Comparison of ENCODE assay signal across 22 mouse cellular contexts in the genomic region with DNA sequence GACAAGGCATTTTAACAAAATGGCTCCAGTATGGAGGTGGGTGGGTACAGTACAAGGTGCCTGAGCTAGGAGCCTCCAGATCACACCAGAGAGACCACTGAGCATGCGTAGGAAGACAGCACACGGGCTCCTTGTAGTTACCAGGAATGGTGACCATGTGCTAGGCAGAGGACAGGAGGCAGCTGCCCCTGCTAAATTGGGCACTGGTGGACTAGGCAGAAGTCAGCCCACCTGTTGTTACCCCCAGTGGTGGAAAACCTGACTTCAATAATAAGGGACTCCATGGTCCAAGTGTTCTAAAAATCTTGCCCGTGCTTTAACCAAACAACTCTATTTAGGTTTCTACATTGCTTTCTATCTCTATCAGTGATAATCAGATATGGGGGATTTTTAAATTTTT. TPM values are rescaled to one million over a fixed set of nuclear protein-coding genes. Genes with fewer than 3 reads are reported as not detected.
DNase-seq lines count a peak whose midpoint lies in the region; ATAC-seq and TF ChIP-seq lines count a peak whose summit lies in the region.
"Had no signal": no experiment of that assay in that cellular context is flagged by ENCODE, and none has a peak within 500 bp of the region (broad histone marks: within the 10 kb centered on the region; RNA-seq: fewer than 3 reads in every experiment).

No protein-coding gene starts in this region.

- DNase-seq in cerebellum, postnatal 10 days, result peak; percentile 46 to 55
- DNase-seq in cerebellum, postnatal 36 days, result no peak
- DNase-seq in heart, embryonic 10.5 days (ENCODE audit: low spot score), result peak; percentile 42
- no peak for DNase-seq in heart, postnatal 25 days (ENCODE audit: low spot score)
- no peak for DNase-seq in left cerebral cortex, adult 2 months (ENCODE audit: extremely low spot score in 1 of 2, low spot score in 2 of 2)
- DNase-seq in left cerebral cortex, adult 11 months (ENCODE audit: low spot score), result no peak
- no peak for DNase-seq in midbrain, embryonic 10.5 days (ENCODE audit: low spot score)
- DNase-seq: adrenal gland, adult 8-10 months; adrenal gland, postnatal 14 days; adrenal gland, postnatal 36 days; cerebellum, adult 11-12 months; cerebellum, adult 2 months; cerebellum, adult 9-10 months; forebrain, postnatal 0 days had no signal

- TF ChIP-seq CTCF in left cerebral cortex, adult 2 months (IDR thresholded peaks at IDR 0.05), result no peak

- H3K9ac ChIP-seq in midbrain, embryonic 16.5 days (ENCODE audit: low read depth, low read length), result no peak overlapping the region
- H3K9ac ChIP-seq: embryonic facial prominence, embryonic 12.5 days; forebrain, embryonic 13.5 days; forebrain, embryonic 15.5 days; forebrain, postnatal 0 days had no signal

- WGBS in heart, embryonic 10.5 days, result 86% methylated on average over 3 of the region's 3 CpGs
- 71% methylated on average over 3 of the region's 3 CpGs for WGBS in midbrain, embryonic 16.5 days
- 93% methylated on average over 3 of the region's 3 CpGs for WGBS in midbrain, embryonic 10.5 days

- no peaks in the 10 kb centered on the region for H3K4me1 ChIP-seq in heart, embryonic 10.5 days
- peaks cover 3% of the 10 kb centered on the region; the same call in 1 of the 2 replicates for H3K4me1 ChIP-seq in midbrain, embryonic 16.5 days (ENCODE audit: control insufficient read depth, insufficient read depth, low read length)
- peaks cover 9% of the 10 kb centered on the region for H3K4me1 ChIP-seq in midbrain, embryonic 10.5 days
- H3K4me1 ChIP-seq: embryonic facial prominence, embryonic 10.5 days; embryonic facial prominence, embryonic 12.5 days had no signal

- no peak overlapping the region for H3K4me2 ChIP-seq in midbrain, embryonic 16.5 days (ENCODE audit: low read length)
- H3K4me2 ChIP-seq: embryonic facial prominence, embryonic 12.5 days; forebrain, embryonic 13.5 days; forebrain, embryonic 15.5 days had no signal

- H3K9me3 ChIP-seq in heart, embryonic 10.5 days, result no peaks in the 10 kb centered on the region
- no peaks in the 10 kb centered on the region for H3K9me3 ChIP-seq in midbrain, embryonic 16.5 days (replicated peaks; ENCODE audit: control insufficient read depth, low read length, poor library complexity, severe bottlenecking)
- H3K9me3 ChIP-seq in midbrain, embryonic 10.5 days (replicated peaks), result no peaks in the 10 kb centered on the region
- H3K9me3 ChIP-seq: embryonic facial prominence, embryonic 10.5 days; embryonic facial prominence, embryonic 12.5 days; forebrain, embryonic 13.5 days; forebrain, embryonic 15.5 days had no signal

- H3K27me3 ChIP-seq in heart, embryonic 10.5 days (ENCODE audit: insufficient read depth, poor library complexity, severe bottlenecking), result 0 out of 2 replicates have a peak, but pooled peaks cover 4% of the 10 kb centered on the region
- H3K27me3 ChIP-seq in midbrain, embryonic 16.5 days (ENCODE audit: control insufficient read depth, insufficient read depth, low read depth, low read length), result no peaks in the 10 kb centered on the region
- no peaks in the 10 kb centered on the region for H3K27me3 ChIP-seq in midbrain, embryonic 10.5 days (ENCODE audit: low read depth, poor library complexity, severe bottlenecking)
- H3K27me3 ChIP-seq: embryonic facial prominence, embryonic 12.5 days; forebrain, embryonic 13.5 days; forebrain, embryonic 15.5 days had no signal

- intact Hi-C loops in heart, postnatal 25 days (cut with DNase I), result no loop called here
- intact Hi-C loops in left cerebral cortex, adult 2 months (cut with DNase I), result no loop called here

- no peaks in the 10 kb centered on the region for H3K36me3 ChIP-seq in heart, embryonic 10.5 days
- H3K36me3 ChIP-seq in midbrain, embryonic 16.5 days (ENCODE audit: control insufficient read depth, insufficient read depth, low read length), result no peaks in the 10 kb centered on the region
- no peaks in the 10 kb centered on the region for H3K36me3 ChIP-seq in midbrain, embryonic 10.5 days
- H3K36me3 ChIP-seq: embryonic facial prominence, embryonic 10.5 days; embryonic facial prominence, embryonic 12.5 days; forebrain, embryonic 15.5 days had no signal

- no peak overlapping the region for H3K27ac ChIP-seq in heart, embryonic 10.5 days
- peak overlapping the region; percentile 61; the same call in 1 of the 2 replicates for H3K27ac ChIP-seq in left cerebral cortex, adult 2 months
- H3K27ac ChIP-seq in midbrain, embryonic 16.5 days (ENCODE audit: low read length), result no peak overlapping the region
- H3K27ac ChIP-seq in midbrain, embryonic 10.5 days (replicated peaks), result no peak overlapping the region
- H3K27ac ChIP-seq: embryonic facial prominence, embryonic 10.5 days; embryonic facial prominence, embryonic 12.5 days; forebrain, embryonic 13.5 days; forebrain, embryonic 15.5 days had no signal

- H3K4me3 ChIP-seq in heart, embryonic 10.5 days, result no peak overlapping the region
- H3K4me3 ChIP-seq in left cerebral cortex, adult 2 months, result no peak overlapping the region
- no peak overlapping the region for H3K4me3 ChIP-seq in midbrain, embryonic 16.5 days (ENCODE audit: low read depth, low read length)
- no peak overlapping the region for H3K4me3 ChIP-seq in midbrain, embryonic 10.5 days
- H3K4me3 ChIP-seq: embryonic facial prominence, embryonic 10.5 days; embryonic facial prominence, embryonic 12.5 days; forebrain, embryonic 13.5 days; forebrain, embryonic 15.5 days had no signal

- peak; percentile 23; the same call in 1 of the 2 replicates for ATAC-seq in midbrain, embryonic 16.5 days
- ATAC-seq: activated CD4-positive, CD25-positive, alpha-beta regulatory T cell, adult 4 months; forebrain, embryonic 13.5 days; forebrain, embryonic 15.5 days had no signal

RNA-seq across cellular contexts. Expression of a gene that starts 10.6 kb away (rescaled TPM):
- polyA plus RNA-seq in heart, embryonic 10.5 days (2016; fragmentation: Nextera tagmentation; extraction: Ambion mirVana), result 0.33 and 0.60 TPM in 2 replicates
- total RNA-seq in heart, postnatal 25 days (2021), result under 1 TPM; 0.39 to 0.42 TPM
- 10 to 100 TPM; 43.2 to 44.3 TPM for total RNA-seq in left cerebral cortex, adult 2 months (2021)
- polyA plus RNA-seq in midbrain, embryonic 16.5 days (2015; fragmentation: Nextera tagmentation; extraction: Ambion mirVana), result 4.0 and 4.6 TPM in 2 replicates
- polyA plus RNA-seq in midbrain, embryonic 10.5 days (2016; fragmentation: Nextera tagmentation; extraction: Ambion mirVana), result 0.85 and 1.1 TPM in 2 replicates
- total RNA-seq: MEL had no signal
- polyA plus RNA-seq: C2C12 had no signal

Comparison
In these comparisons a context has a peak if more than half of its experiments do, and no peak if none do; other contexts are left out.
1. DNase-seq: peak in cerebellum, postnatal 10 days (2 of 2) and heart, embryonic 10.5 days (single experiment); none in cerebellum, postnatal 36 days (0 of 2), heart, postnatal 25 days (single experiment), left cerebral cortex, adult 2 months (0 of 2), left cerebral cortex, adult 11 months (single experiment) and midbrain, embryonic 10.5 days (single experiment).